Mouse (Mus musculus): ENCODE results near the gene Dlg5. TPM values are rescaled to one million over a fixed set of nuclear protein-coding genes. Genes with fewer than 3 reads are reported as not detected.

Dlg5 gene
- polyA plus RNA-seq, 1 experiment from 2014 or later = 13.6 TPM

DNA sequence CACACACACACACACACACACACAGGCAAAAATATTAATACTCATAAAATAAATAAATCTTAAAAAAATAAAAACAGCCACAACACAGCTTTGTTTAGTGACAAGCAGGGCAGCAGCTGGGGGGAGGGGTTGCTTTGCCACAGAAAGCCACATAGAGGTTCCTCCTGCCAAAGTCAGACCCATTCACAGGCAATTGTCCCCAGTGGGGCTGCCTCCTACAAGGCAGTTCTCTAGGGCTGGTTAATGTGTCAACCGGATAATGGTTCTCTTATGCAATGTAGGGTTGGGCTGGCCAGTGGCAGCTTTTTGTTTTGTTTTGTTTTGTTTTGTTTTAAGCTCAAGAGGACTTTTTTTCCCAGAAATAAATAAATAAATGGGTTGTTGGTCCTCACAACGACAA lies 11.3 kb downstream of the Dlg5 start:
- Histone ChIP-seq H3K9ac (no peak overlapping the region), H3K27me3 (replicated peaks) (no peaks in the 10 kb centered on the region), H3K9me3 (replicated peaks) (no peaks in the 10 kb centered on the region), H3K4me3 (no peak overlapping the region), H3K4me2 (no peak overlapping the region), H3K36me3 (no peaks in the 10 kb centered on the region), H3K4me1 (replicated peaks) (peaks cover 64% of the 10 kb centered on the region), H3K27ac (ENCODE audit: poor library complexity, severe bottlenecking) (no peak overlapping the region)
- ATAC-seq (ENCODE audit: insufficient number of reproducible peaks, low FRiP score) = no peak
- 53% methylated on average over 2 of the region's 2 CpGs for WGBS

DNA sequence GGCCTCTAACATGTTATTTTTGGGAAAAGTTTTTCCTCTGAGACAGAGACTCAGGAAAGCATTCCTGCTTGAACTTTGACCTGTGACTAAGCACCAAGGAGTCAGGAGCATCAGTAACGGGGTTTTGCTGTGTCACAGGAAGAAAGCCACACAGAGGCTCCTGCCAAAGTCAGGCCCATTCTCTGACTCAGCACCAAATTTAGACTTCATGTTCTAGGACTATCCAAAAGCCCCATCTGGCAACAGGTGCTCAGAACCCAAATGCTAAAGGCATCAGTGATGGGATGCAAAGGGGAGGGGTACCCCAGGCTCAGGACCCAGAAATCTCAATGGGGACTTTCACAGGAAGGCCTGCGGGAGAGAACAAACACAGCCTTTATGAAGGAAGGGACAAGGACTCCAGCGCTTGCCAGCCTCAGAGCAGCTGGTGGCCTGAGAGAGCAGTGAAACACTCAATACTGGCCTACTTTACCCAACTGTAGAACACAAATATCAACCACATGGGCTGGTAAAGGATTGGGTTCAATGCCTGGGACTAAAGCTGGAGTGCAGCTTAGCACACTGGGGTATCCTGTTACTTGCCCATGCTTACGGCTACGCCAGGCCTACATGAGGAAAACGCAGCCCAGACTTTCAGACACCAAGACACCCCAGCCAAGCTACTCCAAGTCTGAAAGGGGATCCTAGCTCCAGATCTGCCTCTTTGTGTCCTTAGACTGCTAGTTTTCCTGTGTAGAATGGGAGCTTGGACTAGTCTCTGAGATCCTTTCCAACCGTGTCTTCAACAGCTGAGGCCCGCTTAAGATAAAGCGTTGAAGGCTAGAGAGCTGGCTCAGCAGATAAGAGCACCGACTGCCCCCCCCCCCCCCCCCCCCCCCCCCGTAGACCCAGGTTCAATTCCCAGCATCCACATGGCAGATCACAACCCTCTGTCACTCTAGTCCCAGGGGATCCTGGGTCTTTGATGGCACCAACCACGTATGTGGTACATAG lies 12.8 kb downstream of the Dlg5 start:
- Histone ChIP-seq H3K9ac (no peak overlapping the region), H3K4me3 (no peak overlapping the region), H3K27ac (ENCODE audit: poor library complexity, severe bottlenecking) (peak overlapping the region; percentile 55), H3K36me3 (no peaks in the 10 kb centered on the region), H3K4me1 (replicated peaks) (peaks cover 65% of the 10 kb centered on the region), H3K9me3 (replicated peaks) (no peaks in the 10 kb centered on the region), H3K4me2 (no peak overlapping the region), H3K27me3 (replicated peaks) (no peaks in the 10 kb centered on the region)
- ATAC-seq (ENCODE audit: insufficient number of reproducible peaks, low FRiP score) = peak; percentile 90
- 45% methylated on average over 11 of the region's 12 CpGs for WGBS

DNA sequence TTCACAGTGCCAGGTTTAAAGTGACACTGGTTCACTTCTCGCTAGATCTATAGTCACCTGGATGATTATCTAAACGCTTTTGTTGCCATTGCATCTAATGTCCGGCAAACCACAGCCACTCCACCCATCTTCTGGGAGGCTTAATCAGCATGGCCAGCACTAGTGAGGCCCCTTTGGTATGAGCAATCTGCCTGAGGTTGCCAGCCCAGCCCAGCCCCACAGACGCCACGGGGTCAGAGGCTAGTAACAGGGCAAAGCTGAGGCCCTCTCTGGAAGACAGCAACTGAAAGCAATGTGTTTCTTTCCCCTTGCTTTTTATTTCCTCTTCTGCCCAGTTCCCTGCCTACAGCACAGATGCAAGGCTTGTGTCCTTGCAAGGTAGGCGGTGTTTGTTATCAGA lies 17.2 kb downstream of the Dlg5 start:
- Histone ChIP-seq H3K4me3 (no peak overlapping the region), H3K4me1 (replicated peaks) (peaks cover 49% of the 10 kb centered on the region), H3K9me3 (replicated peaks) (no peaks in the 10 kb centered on the region), H3K27ac (ENCODE audit: poor library complexity, severe bottlenecking) (no peak overlapping the region), H3K4me2 (no peak overlapping the region), H3K9ac (no peak overlapping the region), H3K27me3 (replicated peaks) (no peaks in the 10 kb centered on the region), H3K36me3 (no peaks in the 10 kb centered on the region)
- 57% methylated on average over 6 of the region's 6 CpGs for WGBS
- ATAC-seq (ENCODE audit: insufficient number of reproducible peaks, low FRiP score) = no peak

DNA sequence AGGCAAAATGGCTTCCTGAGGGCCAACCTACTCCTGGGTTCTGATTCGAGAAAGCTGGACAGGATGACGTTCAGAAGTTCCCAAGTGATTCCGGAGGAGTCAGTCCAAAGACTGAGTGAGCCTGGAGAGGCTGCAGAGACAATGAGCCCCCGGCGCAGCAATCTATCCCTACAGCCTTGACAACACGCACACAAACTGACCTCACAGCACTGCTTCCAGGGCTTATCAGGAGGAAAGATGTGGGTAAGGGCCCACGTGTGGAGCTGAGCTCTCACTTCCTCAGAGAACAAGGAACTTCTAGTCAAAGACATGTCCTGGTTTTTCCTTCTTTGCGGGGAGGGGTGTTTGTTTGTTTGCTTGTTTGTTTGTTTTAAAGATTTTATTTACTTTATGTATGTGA lies 18.7 kb downstream of the Dlg5 start:
- no peaks in the 10 kb centered on the region for H3K36me3 ChIP-seq
- H3K27ac ChIP-seq (ENCODE audit: poor library complexity, severe bottlenecking) = no peak overlapping the region
- H3K4me2 ChIP-seq = no peak overlapping the region
- H3K4me1 ChIP-seq (replicated peaks) = peaks cover 51% of the 10 kb centered on the region
- H3K4me3 ChIP-seq = no peak overlapping the region
- no peaks in the 10 kb centered on the region for H3K27me3 ChIP-seq (replicated peaks)
- no peak for ATAC-seq (ENCODE audit: insufficient number of reproducible peaks, low FRiP score)
- WGBS = 47% methylated on average over 8 of the region's 8 CpGs
- H3K9ac ChIP-seq = no peak overlapping the region
- no peaks in the 10 kb centered on the region for H3K9me3 ChIP-seq (replicated peaks)

DNA sequence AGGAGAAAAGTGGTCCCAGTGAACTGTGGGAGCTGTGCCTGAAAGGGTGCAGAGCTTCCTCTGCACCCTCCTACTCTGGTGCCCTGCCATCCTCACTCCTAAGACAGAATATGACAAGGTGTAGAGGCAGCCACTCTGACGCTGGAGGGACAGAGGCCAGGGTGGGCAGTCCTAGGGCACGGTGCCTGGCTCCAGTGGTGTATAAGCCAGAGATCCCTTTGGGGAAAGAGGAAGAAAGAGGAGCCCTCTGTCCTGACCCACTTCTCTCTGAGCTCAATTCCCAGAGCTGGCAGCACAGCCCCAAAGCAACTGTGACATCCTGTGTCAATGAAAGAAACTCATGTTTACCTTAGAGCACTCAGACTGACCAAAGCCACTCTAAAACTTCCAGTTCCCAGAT lies 19.4 kb downstream of the Dlg5 start:
- 98% methylated on average over 2 of the region's 2 CpGs for WGBS
- H3K27me3 ChIP-seq (replicated peaks) = no peaks in the 10 kb centered on the region
- no peak for ATAC-seq (ENCODE audit: insufficient number of reproducible peaks, low FRiP score)
- peaks cover 46% of the 10 kb centered on the region for H3K4me1 ChIP-seq (replicated peaks)
- no peaks in the 10 kb centered on the region for H3K36me3 ChIP-seq
- H3K4me2 ChIP-seq = no peak overlapping the region
- no peaks in the 10 kb centered on the region for H3K9me3 ChIP-seq (replicated peaks)
- no peak overlapping the region for H3K27ac ChIP-seq (ENCODE audit: poor library complexity, severe bottlenecking)
- H3K4me3 ChIP-seq = no peak overlapping the region
- no peak overlapping the region for H3K9ac ChIP-seq

DNA sequence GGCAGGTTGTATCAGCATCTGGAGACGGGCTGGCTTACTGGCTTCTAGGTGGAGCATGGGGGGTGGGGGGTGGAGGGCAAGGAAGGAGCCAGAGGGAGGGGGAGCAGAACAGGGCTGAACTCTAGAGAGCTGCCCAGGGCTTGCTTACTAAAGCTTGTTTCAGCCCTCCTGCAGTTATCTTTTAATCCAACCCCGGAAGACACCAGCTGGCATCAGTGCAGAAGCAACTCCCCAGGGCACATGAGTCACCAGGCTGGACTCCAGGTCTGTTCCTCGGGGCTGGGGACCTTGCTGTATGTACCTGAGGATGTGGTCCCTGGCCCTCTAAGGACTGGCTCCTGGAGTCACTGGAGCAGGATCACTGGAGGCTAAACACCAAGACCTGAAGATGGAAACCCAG lies 23.0 kb downstream of the Dlg5 start:
- H3K27ac ChIP-seq (ENCODE audit: poor library complexity, severe bottlenecking) = no peak overlapping the region
- no peak overlapping the region for H3K4me2 ChIP-seq
- no peak overlapping the region for H3K4me3 ChIP-seq
- ATAC-seq (ENCODE audit: insufficient number of reproducible peaks, low FRiP score) = no peak
- no peaks in the 10 kb centered on the region for H3K27me3 ChIP-seq (replicated peaks)
- no peaks in the 10 kb centered on the region for H3K36me3 ChIP-seq
- peaks cover 52% of the 10 kb centered on the region for H3K4me1 ChIP-seq (replicated peaks)
- 27% methylated on average over 3 of the region's 3 CpGs for WGBS
- H3K9ac ChIP-seq = no peak overlapping the region
- H3K9me3 ChIP-seq (replicated peaks) = no peaks in the 10 kb centered on the region

DNA sequence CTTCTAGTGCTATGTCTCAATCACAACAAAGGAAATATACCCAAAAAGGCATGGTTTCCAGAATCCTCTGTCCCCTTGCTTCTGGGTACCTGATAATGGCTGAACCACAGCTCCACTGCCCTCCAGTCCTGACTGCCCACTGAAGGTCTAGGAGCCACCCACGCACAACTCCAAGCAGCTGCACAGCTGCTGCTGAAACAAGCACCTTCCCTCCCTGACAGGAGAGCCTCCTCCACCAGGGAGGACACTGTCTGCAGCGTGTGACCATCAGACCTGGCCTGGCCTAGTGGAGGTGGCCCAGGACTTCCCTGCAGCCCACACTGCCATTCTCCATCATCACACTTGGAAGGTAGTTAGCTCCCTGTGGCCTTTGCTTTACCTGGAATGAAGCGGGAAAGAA lies 23.4 kb downstream of the Dlg5 start:
- Histone ChIP-seq H3K4me2 (no peak overlapping the region), H3K27ac (ENCODE audit: poor library complexity, severe bottlenecking) (no peak overlapping the region), H3K36me3 (no peaks in the 10 kb centered on the region), H3K4me1 (replicated peaks) (peaks cover 56% of the 10 kb centered on the region), H3K9me3 (replicated peaks) (no peaks in the 10 kb centered on the region), H3K9ac (no peak overlapping the region), H3K27me3 (replicated peaks) (no peaks in the 10 kb centered on the region), H3K4me3 (no peak overlapping the region)
- no peak for ATAC-seq (ENCODE audit: insufficient number of reproducible peaks, low FRiP score)
- 71% methylated on average over 3 of the region's 3 CpGs for WGBS

DNA sequence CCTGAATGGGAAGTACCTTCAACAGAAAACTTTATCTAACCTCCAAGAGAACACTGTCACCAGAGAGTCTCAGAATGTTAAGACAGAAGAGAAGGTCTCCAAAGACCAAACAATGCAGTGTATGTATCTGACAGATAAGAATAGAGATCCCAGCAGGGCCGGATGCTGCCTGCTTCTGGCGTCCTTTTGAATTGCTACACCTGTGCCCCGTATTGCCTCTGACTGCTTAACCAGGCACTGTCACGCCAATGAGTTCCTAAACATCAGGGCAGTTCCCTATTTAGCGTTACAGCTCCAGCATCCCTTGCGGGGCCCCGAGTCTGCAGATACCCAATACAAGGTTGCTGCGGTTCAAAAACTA lies 28.4 kb downstream of the Dlg5 start:
- Histone ChIP-seq H3K27ac (ENCODE audit: poor library complexity, severe bottlenecking) (no peak overlapping the region), H3K27me3 (replicated peaks) (no peaks in the 10 kb centered on the region), H3K4me1 (replicated peaks) (peaks cover 79% of the 10 kb centered on the region), H3K4me2 (no peak overlapping the region), H3K4me3 (no peak overlapping the region), H3K9me3 (replicated peaks) (no peaks in the 10 kb centered on the region), H3K9ac (no peak overlapping the region), H3K36me3 (no peaks in the 10 kb centered on the region)
- 43% methylated on average over 8 of the region's 8 CpGs for WGBS
- no peak for ATAC-seq (ENCODE audit: insufficient number of reproducible peaks, low FRiP score)

DNA sequence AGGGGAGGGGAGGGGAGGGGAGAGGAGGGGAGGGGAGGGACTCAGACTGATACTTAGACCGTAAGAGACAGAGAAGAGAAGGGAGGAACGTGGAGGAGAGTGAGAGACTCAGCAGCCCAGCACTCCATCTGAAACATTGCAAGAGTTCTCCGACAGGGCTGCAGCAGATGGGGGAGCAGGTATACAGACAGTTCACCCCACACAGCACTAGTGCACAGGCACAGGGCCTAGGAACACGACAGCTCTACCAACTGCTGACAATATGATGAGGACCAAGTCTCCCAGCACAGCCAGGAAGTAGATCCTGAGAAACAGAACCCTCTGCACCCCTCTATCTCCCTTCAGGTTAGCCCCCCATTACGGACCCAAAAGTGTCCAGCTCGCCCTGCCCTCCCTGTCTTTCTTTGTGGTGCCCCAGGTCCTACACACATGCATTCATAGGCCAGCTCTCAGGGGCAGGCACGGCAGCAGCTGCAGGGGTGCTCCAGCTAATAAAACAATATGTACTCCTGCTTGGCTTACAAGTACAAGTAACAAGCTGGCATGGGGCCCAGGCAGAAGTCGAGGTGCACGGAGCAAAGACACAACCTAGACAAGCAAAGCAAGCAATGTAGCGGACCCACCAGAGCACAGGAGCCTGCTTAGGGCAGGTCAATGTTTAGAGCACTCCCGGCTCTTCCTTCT lies 28.9 kb downstream of the Dlg5 start:
- H3K4me1 ChIP-seq (replicated peaks) = peaks cover 81% of the 10 kb centered on the region
- ATAC-seq (ENCODE audit: insufficient number of reproducible peaks, low FRiP score) = no peak

DNA sequence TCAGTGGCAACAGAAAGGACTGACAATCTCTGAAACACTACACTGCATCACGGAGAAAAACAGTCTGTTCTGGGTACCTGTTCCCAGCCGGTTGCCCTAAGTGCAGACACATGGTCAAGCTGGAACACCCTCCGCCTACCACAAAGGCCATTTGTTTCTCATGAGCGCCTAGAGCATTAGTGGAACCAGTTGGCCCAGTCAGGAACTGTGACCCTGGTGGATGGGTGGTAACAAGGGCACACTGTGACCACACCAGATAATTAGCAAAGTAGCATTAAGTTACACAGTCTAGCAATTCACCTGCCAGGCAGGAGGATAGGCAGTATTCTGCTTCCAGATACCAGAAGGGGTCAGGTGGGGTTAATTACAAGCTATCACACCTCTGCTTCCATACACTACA lies 29.7 kb downstream of the Dlg5 start:
- H3K36me3 ChIP-seq = no peaks in the 10 kb centered on the region
- no peak overlapping the region for H3K4me3 ChIP-seq
- H3K27me3 ChIP-seq (replicated peaks) = no peaks in the 10 kb centered on the region
- peaks cover 87% of the 10 kb centered on the region for H3K4me1 ChIP-seq (replicated peaks)
- H3K4me2 ChIP-seq = no peak overlapping the region
- no peak for ATAC-seq (ENCODE audit: insufficient number of reproducible peaks, low FRiP score)
- no peak overlapping the region for H3K9ac ChIP-seq
- 51% methylated on average over 4 of the region's 4 CpGs for WGBS
- no peak overlapping the region for H3K27ac ChIP-seq (ENCODE audit: poor library complexity, severe bottlenecking)
- no peaks in the 10 kb centered on the region for H3K9me3 ChIP-seq (replicated peaks)

More for the DNA sequence above, 28.9 kb downstream of the Dlg5 start:
- no peak overlapping the region for H3K27ac ChIP-seq (ENCODE audit: poor library complexity, severe bottlenecking)
- WGBS = 49% methylated on average over 11 of the region's 11 CpGs
- H3K4me2 ChIP-seq = no peak overlapping the region
- H3K4me3 ChIP-seq = no peak overlapping the region
- no peaks in the 10 kb centered on the region for H3K9me3 ChIP-seq (replicated peaks)
- no peaks in the 10 kb centered on the region for H3K36me3 ChIP-seq
- no peaks in the 10 kb centered on the region for H3K27me3 ChIP-seq (replicated peaks)
- 0 out of 2 replicates have a peak overlapping the region, but pooled peaks have one; percentile 10 for H3K9ac ChIP-seq

DNA sequence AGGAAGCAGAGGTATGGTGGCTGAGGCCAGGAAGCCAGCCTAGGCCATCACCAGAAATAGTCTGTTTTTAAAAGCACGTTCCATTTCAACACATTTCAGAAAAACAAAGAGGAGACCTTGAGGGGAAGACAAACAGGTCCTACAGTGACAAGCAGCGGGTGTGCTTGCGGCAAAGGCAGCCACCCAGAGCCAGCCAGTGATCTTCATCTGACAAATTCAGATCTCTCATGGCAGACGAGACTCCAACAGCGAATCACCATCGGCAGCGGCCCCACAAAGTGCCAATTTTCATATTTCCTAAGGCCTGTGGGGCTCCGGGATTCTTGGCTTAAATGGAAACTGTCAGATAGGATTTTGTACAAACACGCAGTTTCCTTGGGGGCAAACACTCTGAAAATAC lies 31.3 kb downstream of the Dlg5 start:
- peaks cover 79% of the 10 kb centered on the region for H3K4me1 ChIP-seq (replicated peaks)
- no peaks in the 10 kb centered on the region for H3K27me3 ChIP-seq (replicated peaks)
- no peak overlapping the region for H3K4me3 ChIP-seq
- WGBS = 50% methylated on average over 9 of the region's 9 CpGs
- H3K9me3 ChIP-seq (replicated peaks) = no peaks in the 10 kb centered on the region
- H3K4me2 ChIP-seq = no peak overlapping the region
- no peak for ATAC-seq (ENCODE audit: insufficient number of reproducible peaks, low FRiP score)
- H3K36me3 ChIP-seq = no peaks in the 10 kb centered on the region
- H3K27ac ChIP-seq (ENCODE audit: poor library complexity, severe bottlenecking) = no peak overlapping the region
- no peak overlapping the region for H3K9ac ChIP-seq

All from heart, embryonic 12.5 days (tissue).